Mouse (Mus musculus) forebrain, embryonic 10.5 days (tissue): Measurements from ENCODE around the gene Irgm2. TPM values are rescaled to one million over a fixed set of nuclear protein-coding genes. Genes with fewer than 3 reads are reported as not detected.
"Not testable (repeated sequence)": the region's sequence is repeated elsewhere in the genome, so short reads cannot be mapped to it uniquely, and the experiment has no call there.

ENCODE experiments used
- DNase-seq: peaks from one replicate; pipeline ENCODE4 v3.0.0-alpha.2; 2017; ENCODE audit warnings: low spot score; ENCODE audit errors: extremely low spot score
- H3K27ac ChIP-seq: fragments of 300-500 bp; sonication (generic); 2 replicates; pipeline ENCODE4 v1.5.1; 2016; ENCODE audit warnings: mild to moderate bottlenecking
- H3K27me3 ChIP-seq: fragments of 300-500 bp; sonication (generic); 2 replicates; pipeline ENCODE4 v1.6.1; 2016; ENCODE audit warnings: mild to moderate bottlenecking; ENCODE audit not compliant: poor library complexity, severe bottlenecking
- H3K36me3 ChIP-seq: fragments of 300-500 bp; sonication (generic); replicated peaks from 2 replicates; pipeline ENCODE4 v1.6.1; 2016; ENCODE audit warnings: mild to moderate bottlenecking, moderate library complexity
- H3K4me1 ChIP-seq: fragments of 300-500 bp; sonication (generic); 2 replicates; pipeline ENCODE4 v1.6.1; 2016
- H3K4me3 ChIP-seq: fragments of 300-500 bp; sonication (generic); 2 replicates; pipeline ENCODE4 v1.5.1; 2016; ENCODE audit warnings: mild to moderate bottlenecking, moderate library complexity
- H3K9me3 ChIP-seq: fragments of 300-500 bp; sonication (generic); 2 replicates; pipeline ENCODE4 v1.6.1; 2016; ENCODE audit warnings: mild to moderate bottlenecking, moderate library complexity
- WGBS: fragments of 180-500 bp; shearing (Covaris S2); methylation state at CpG from one replicate; pipeline ENCODE4 v1.1.7; 2016; 5-methylcytosine and 5-hydroxymethylcytosine counted together
- polyA plus RNA-seq: library from polyadenylated mRNA; unstranded; fragments of >200 nt; fragmentation: Nextera tagmentation; extraction: Ambion mirVana; gene quantifications from 2 replicates; pipeline ENCODE4 v1.2.1, GENCODE M21; 2016

The Irgm2 gene
- 0.20 and 0.26 TPM in 2 replicates for polyA plus RNA-seq

DNA sequence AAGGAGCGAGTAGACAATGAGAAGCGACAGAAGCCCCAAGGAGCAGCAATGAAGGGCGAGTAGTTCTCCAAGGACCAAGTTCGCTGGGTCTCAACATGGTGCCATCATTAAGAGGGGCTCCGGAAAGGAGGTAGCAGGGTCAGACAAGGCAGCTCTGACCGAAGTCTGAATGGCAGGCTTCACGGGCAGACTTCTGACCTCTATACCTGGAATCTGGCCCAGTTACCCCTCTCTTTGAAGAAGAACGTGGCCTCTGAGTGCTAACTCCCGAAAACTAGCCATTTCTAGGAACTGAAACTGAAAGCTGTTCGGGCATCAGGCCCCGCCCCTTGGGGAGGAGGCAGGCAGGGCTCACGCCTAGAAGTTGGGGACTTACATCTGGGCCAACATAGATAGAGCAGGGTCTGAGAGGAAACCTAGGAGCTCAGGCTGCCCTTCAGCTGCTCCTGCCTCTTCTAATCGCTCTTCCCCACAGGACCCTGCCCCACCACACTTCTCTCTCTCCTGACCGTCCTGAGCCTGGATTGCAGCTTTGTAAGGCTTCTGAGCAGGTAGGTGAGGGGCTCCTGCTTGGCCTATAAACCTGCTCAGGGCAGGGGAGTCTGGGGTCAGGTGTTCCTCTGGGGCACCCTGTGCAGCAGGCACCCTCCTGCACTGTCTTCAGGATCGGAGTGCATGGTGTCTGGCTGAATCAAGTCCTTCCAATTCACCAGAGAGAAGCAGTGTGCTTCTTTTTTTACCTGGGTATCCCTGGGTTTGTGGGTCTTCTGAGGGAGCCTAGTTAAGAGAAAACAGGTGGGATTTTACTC, at the start of gene Irgm2, which contains the start of gene Igtp:
Gene Irgm2, plus strand, starts transcription at position 390 of the 809 bp plus-strand sequence.
Gene Igtp, plus strand, starts transcription at position 328 of the 809 bp plus-strand sequence.
- H3K9me3 ChIP-seq, H3K36me3 ChIP-seq, H3K4me1 ChIP-seq, H3K27me3 ChIP-seq: not testable (repeated sequence)
- Histone ChIP-seq H3K27ac (peak within 1 kb of the TSS; percentile 74), H3K4me3 (peak within 1 kb of the TSS; percentile 57)
- DNase-seq = peak; percentile 41
- WGBS = 10% methylated on average over 15 of the region's 15 CpGs

DNA sequence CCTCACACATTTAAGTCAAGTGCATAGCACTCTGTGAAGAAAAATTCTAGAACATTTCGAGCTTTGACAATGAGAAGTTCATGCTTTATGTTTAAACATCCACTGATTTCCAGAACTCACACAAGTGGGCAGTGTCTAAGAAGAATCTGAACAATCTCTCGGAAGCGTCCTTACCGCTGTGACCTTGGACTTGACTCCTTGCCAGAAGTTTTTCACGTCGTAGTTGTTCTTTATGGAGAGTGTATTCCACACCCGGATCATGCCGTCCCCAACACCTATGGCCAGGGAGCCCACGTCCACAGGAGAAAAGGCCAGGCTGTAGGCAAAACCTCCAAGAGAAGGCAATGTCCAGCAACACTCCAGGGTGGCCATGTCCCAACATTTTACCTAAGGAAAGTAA, 44.0 kb upstream of the Irgm2 start:
- no peak for DNase-seq
- Histone ChIP-seq H3K27me3 (no peaks in the 10 kb centered on the region), H3K4me3 (no peak overlapping the region), H3K9me3 (no peaks in the 10 kb centered on the region), H3K36me3 (peaks cover 99% of the 10 kb centered on the region), H3K27ac (no peak overlapping the region), H3K4me1 (no peaks in the 10 kb centered on the region)
- 93% methylated on average over 9 of the region's 9 CpGs for WGBS

DNA sequence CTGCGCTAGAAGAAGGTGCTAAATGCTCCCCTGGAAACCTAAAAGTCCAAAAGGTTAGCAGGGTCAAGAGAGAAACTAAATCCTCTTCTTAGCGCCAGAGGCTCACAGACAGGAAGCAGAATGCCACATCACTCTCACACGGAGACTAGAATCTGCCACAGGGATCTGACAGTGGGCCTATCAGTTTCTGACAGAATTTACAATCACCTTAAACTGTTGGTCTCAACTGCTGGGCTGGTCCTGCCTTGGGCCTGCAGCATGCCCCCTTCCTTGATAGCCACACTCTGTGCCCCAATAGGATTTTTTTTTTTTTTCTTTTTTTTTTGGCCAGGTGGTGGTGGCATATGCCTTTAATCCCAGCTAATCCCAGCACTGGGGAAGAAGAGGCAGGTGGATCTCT, 42.5 kb upstream of the Irgm2 start:
- Histone ChIP-seq H3K27me3 (no peaks in the 10 kb centered on the region), H3K4me3 (no peak overlapping the region), H3K36me3 (peaks cover 99% of the 10 kb centered on the region), H3K9me3 (no peaks in the 10 kb centered on the region), H3K4me1 (no peaks in the 10 kb centered on the region), H3K27ac (no peak overlapping the region)
- 84% methylated on average over 3 of the region's 3 CpGs for WGBS
- DNase-seq = no peak

DNA sequence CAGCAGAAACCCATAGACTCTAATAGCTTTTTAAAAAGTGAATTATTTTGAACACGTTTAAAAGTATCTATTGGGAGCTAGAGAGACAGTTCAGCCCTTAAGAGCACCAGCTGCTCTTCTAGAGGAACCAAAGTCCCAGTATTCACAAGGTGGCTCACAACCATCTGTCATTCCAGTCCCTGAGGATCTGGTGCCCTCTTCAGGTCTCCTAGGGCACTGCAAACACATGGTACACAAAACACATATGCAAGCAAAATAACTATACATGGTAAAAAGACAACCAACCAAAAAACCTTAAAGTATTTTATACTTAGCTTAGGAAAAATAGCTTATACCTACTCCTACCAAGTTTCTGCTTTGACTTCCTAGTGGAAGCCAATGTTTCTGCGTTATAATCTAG, 34.3 kb upstream of the Irgm2 start:
- H3K36me3 ChIP-seq = peaks cover 67% of the 10 kb centered on the region
- no peak for DNase-seq
- H3K4me1 ChIP-seq = peaks cover 12% of the 10 kb centered on the region
- WGBS = 95% methylated on average over 2 of the region's 2 CpGs
- H3K27ac ChIP-seq = no peak overlapping the region
- no peak overlapping the region for H3K4me3 ChIP-seq
- H3K27me3 ChIP-seq = no peaks in the 10 kb centered on the region
- H3K9me3 ChIP-seq = peaks cover 9% of the 10 kb centered on the region; the same call in 1 of the 2 replicates

DNA sequence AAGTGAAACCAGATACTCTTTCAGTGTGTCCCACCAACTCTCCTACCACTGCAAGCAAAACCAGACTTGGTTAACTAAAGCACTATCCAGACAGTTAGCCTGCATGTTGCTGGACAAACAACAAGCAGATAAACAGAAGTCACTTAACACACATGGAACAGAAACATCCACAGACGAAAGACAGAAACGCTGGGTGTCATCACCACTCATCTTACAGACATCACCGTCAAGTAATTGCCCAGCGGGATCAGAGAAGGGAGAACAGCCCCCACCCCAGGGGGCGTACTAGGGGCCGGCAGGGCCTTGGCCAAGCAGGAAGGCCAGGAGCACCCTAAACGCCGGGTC, 31.6 kb upstream of the Irgm2 start:
- Histone ChIP-seq H3K36me3 (peaks cover 41% of the 10 kb centered on the region), H3K4me3 (peak overlapping the region; percentile 83), H3K27ac (peak overlapping the region; percentile 90), H3K9me3 (peaks cover 9% of the 10 kb centered on the region; the same call in 1 of the 2 replicates), H3K27me3 (no peaks in the 10 kb centered on the region), H3K4me1 (peaks cover 26% of the 10 kb centered on the region)
- 0% methylated on average over 8 of the region's 8 CpGs for WGBS
- no peak for DNase-seq

DNA sequence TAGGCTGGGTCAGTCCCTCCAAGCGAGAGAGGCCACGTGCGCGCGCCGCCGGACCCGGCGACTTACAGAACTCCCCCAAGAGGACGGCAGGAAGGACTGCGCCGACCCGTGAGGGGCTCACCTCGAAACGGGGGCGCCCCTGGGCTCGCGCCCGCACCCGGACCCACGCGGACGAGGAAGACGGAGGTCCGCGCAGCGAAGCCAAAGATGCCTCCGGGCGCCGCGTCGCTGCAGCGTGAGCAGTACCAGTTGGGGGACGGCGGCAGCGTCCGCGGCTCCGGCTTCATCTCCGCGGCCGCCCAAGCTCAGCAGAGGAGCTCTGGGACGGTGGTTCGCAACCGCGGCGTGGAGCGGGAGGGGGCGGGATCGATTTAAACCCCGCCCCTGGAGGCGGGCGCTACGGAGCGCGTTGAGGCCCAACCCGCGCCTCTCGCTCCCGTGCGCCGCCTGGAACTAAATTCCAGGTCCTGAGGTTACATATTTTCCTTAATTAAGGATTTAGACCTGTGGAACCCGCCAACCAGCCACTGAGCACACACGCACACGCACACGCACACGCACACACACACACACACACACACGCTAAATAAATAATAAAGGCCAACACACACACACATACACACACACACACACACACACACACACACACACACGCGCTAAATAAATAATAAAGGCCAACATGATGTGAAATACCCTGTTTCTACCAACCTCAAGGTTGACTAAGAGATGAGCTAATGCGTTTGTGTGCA, 31.1 kb upstream of the Irgm2 start, which contains the start of gene Gemin5:
Gene Gemin5, minus strand, starts transcription at position 373 of the 749 bp plus-strand sequence.
- H3K4me1 ChIP-seq = peaks cover 26% of the 10 kb centered on the region
- H3K4me3 ChIP-seq = peak within 1 kb of the TSS; percentile 83
- peak; percentile 82 for DNase-seq
- WGBS = 1% methylated on average over 71 of the region's 71 CpGs
- H3K27me3 ChIP-seq = no peaks in the 10 kb centered on the region
- H3K9me3 ChIP-seq = peaks cover 9% of the 10 kb centered on the region; the same call in 1 of the 2 replicates
- H3K27ac ChIP-seq = peak within 1 kb of the TSS; percentile 90
- peaks cover 41% of the 10 kb centered on the region for H3K36me3 ChIP-seq

DNA sequence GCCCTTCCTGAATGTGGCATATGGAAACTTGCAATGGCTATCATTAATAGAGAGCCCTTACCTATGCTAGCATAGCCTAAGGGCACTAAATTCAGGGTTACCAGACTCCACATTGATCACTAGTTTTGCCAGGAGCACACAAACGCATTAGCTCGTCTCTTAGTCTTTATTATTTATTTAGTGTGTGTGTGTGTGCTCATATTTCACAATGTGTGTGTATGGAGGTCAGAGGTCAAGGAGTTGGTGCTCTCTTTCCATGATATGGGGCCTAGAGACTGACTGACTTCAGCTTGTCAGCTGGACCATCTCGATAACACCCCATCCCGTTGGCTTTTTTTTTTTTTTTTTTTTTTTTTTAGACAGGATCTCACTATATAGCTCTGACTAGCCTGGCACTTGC, 29.8 kb upstream of the Irgm2 start:
- DNase-seq = no peak
- Histone ChIP-seq H3K4me1 (peaks cover 26% of the 10 kb centered on the region), H3K9me3 (peaks cover 9% of the 10 kb centered on the region; the same call in 1 of the 2 replicates), H3K27me3 (no peaks in the 10 kb centered on the region), H3K4me3 (no peak overlapping the region), H3K27ac (no peak overlapping the region), H3K36me3 (peaks cover 41% of the 10 kb centered on the region)
- WGBS = 83% methylated on average over 4 of the region's 4 CpGs

DNA sequence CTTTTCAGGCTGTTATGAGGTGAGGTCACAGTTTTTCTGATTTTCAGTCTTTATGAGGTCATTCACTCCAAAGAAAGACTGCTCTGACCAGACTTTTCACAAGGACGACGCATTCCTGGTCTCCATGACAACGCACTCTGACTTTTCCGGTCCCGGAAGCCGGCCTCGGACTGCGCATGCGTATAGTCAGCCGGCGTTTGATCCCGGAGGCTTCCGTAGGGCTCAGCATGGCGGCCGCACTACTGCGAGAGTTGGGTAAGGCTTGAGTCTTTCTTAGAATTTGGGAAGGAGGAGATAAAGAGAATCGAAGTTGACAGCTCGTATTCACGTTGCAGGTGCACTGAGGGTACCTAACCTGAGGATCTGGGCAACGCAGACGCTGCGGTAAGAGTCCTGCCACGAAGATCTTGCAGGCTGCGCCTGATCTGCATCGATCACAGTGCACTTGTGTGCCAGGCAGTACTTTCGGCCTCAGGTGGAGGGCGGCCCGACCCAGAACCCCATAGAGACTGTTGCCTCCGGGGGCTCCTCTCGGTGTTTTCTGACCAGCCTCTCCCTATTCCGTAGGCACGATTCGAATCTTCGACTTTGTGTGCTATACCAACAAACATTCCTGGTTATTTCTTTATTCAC, 27.8 kb upstream of the Irgm2 start, which contains the start of gene Mrpl22:
Gene Mrpl22, plus strand, starts transcription at position 203 of the 633 bp plus-strand sequence.
- no peaks in the 10 kb centered on the region for H3K9me3 ChIP-seq
- H3K27ac ChIP-seq = peak within 1 kb of the TSS; percentile 87
- H3K4me1 ChIP-seq = peaks cover 26% of the 10 kb centered on the region
- H3K27me3 ChIP-seq = no peaks in the 10 kb centered on the region
- peaks cover 41% of the 10 kb centered on the region for H3K36me3 ChIP-seq
- 1% methylated on average over 34 of the region's 34 CpGs for WGBS
- H3K4me3 ChIP-seq = peak within 1 kb of the TSS; percentile 78
- peak; percentile 97 for DNase-seq

DNA sequence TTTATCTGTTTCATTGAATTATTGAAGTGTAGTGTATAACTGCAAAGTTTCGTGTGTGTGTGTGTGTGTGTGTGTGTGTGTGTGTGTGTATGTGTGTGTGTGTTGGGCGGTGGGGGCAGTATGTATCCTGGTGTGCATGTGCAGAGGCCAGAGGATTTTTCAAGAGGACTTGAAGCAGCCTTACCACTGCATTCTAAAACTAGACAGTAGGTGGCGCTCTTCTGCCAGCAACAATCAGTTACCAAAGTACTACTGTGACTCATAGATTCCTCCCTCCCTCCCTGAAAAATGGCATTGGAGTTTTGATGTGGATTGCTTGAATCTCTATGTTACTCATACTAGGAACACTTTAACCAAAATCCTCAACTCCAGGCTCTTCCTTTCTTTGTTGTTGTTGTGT, 19.9 kb upstream of the Irgm2 start:
- DNase-seq = peak; percentile 67
- Histone ChIP-seq H3K36me3 (peaks cover 67% of the 10 kb centered on the region), H3K27me3 (no peaks in the 10 kb centered on the region), H3K4me1 (no peaks in the 10 kb centered on the region), H3K27ac (no peak overlapping the region), H3K4me3 (no peak overlapping the region), H3K9me3 (no peaks in the 10 kb centered on the region)
- WGBS = 19% methylated on average over 3 of the region's 3 CpGs

DNA sequence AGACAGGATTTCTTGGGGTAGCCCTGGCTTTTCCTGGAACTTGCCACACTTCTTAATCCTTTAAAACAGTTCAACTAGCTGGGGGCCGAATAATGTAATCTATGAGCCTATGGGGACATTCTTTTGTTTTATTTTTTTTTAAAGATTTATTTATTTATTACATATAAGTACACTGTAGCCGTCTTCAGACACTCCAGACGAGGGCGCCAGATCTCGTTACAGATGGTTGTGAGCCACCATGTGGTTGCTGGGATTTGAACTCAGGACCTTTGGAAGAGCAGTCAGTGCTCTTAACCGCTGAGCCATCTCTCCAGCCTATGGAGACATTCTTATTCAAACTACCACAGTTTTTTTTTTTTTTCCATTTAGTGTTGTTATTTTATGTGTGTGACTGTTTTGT, 19.4 kb upstream of the Irgm2 start:
- H3K27me3 ChIP-seq, H3K27ac ChIP-seq, H3K4me3 ChIP-seq, DNase-seq, H3K9me3 ChIP-seq, H3K4me1 ChIP-seq: not testable (repeated sequence)
- WGBS = 95% methylated on average over 6 of the region's 6 CpGs
- H3K36me3 ChIP-seq = peaks cover 63% of the 10 kb centered on the region

DNA sequence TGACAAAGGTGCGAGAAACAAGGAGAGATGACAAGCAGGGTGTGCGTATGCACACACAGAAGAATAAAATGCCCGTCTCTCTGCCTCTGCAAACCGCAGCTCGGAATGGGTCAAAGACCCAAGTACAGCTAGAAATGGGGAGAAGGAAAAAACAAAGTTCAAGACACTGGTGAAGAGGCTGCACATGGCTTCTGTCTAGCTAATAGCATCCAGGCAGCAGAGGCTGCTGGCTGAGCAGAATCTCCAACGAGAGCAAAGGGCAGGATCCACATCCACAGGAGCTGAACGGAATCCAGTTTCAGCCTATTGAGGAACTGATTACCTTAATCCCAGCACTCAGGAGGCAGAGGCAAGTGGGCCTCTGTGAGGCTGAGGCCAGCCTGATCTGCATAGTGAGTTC, 18.7 kb upstream of the Irgm2 start:
- H3K27ac ChIP-seq = no peak overlapping the region
- DNase-seq = no peak
- no peaks in the 10 kb centered on the region for H3K27me3 ChIP-seq
- peaks cover 55% of the 10 kb centered on the region for H3K36me3 ChIP-seq
- no peak overlapping the region for H3K4me3 ChIP-seq
- no peaks in the 10 kb centered on the region for H3K4me1 ChIP-seq
- H3K9me3 ChIP-seq = no peaks in the 10 kb centered on the region
- 89% methylated on average over 7 of the region's 7 CpGs for WGBS

DNA sequence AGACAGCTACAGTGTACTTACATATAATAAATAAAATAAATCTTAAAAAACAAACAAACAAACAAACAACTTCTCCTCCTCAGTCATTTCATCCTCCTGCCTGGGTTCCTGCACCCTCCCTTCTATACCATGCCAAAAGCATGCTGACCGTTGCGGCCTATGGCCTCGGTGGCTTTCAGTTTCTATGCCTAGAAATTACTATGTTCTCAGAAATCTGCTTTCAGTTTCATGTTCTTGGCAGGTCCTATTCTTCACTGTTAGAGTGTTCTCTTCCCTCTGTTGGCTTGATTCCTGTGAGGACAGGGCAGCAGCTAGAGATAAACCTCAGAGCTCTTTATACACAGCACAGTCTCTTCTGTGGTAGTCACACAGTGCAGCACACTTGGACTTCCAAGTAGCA, 15.8 kb upstream of the Irgm2 start:
- Histone ChIP-seq H3K27ac (no peak overlapping the region), H3K4me1 (no peaks in the 10 kb centered on the region), H3K36me3 (peaks cover 27% of the 10 kb centered on the region), H3K4me3 (no peak overlapping the region), H3K27me3 (no peaks in the 10 kb centered on the region), H3K9me3 (no peaks in the 10 kb centered on the region)
- no peak for DNase-seq
- 98% methylated on average over 3 of the region's 3 CpGs for WGBS
